Mouse (Mus musculus) retina, embryonic 14.5 days (tissue): ENCODE measurements at regions not wholly inside any gene's neighbourhood (a gene's known extent, or its start where the extent isn't known, plus 50 kb on each side); places are given as distances from the start of the nearest gene placed in this dataset.
"Not testable (repeated sequence)": the region's sequence is repeated elsewhere in the genome, so short reads cannot be mapped to it uniquely, and the experiment has no call there.

Experiments
- DNase-seq: peaks from one replicate; pipeline ENCODE4 v3.0.0-alpha.2; 2015; ENCODE audit warnings: low spot score

GRCm38 (mm10) chr1:16904690-16905089 is 811.6 kb upstream of the 4930444P10Rik start:
- no peak for DNase-seq

GRCm38 (mm10) chr1:16868383-16868782 is 775.3 kb upstream of the 4930444P10Rik start:
- not testable (repeated sequence) for DNase-seq

GRCm38 (mm10) chr1:16867086-16867835 is 774.1 kb upstream of the 4930444P10Rik start:
- DNase-seq = not testable (repeated sequence)

GRCm38 (mm10) chr1:16837111-16837510 is 744.0 kb upstream of the 4930444P10Rik start:
- no peak for DNase-seq

- not testable (repeated sequence) for DNase-seq
These were observed 731.6 kb upstream of the 4930444P10Rik start for GRCm38 (mm10) chr1:16824709-16825108.

GRCm38 (mm10) chr1:16824057-16824456 is 730.9 kb upstream of the 4930444P10Rik start:
- no peak for DNase-seq

GRCm38 (mm10) chr1:16821186-16821585 is 728.1 kb upstream of the 4930444P10Rik start:
- no peak for DNase-seq

- DNase-seq = no peak
These were observed 723.4 kb upstream of the 4930444P10Rik start for GRCm38 (mm10) chr1:16816572-16816971.

- DNase-seq = no peak
These were observed 722.6 kb upstream of the 4930444P10Rik start for GRCm38 (mm10) chr1:16815731-16816130.

GRCm38 (mm10) chr1:16809370-16810150 is 716.4 kb upstream of the 4930444P10Rik start:
- no peak for DNase-seq

- DNase-seq = peak; percentile 87
These were observed 705.2 kb upstream of the 4930444P10Rik start for GRCm38 (mm10) chr1:16798292-16798691.

- DNase-seq = no peak
These were observed 703.3 kb upstream of the 4930444P10Rik start for GRCm38 (mm10) chr1:16796449-16796848.

GRCm38 (mm10) chr1:16790733-16791309 is 697.7 kb upstream of the 4930444P10Rik start:
- no peak for DNase-seq

- DNase-seq = no peak
These were observed 686.7 kb upstream of the 4930444P10Rik start for GRCm38 (mm10) chr1:16779791-16780190.

- DNase-seq = no peak
These were observed 667.8 kb upstream of the 4930444P10Rik start for GRCm38 (mm10) chr1:16760951-16761350.
